Mouse (Mus musculus): ENCODE results near the gene Ccr1. TPM values are rescaled to one million over a fixed set of nuclear protein-coding genes. Genes with fewer than 3 reads are reported as not detected.

The Ccr1 gene
- polyA plus RNA-seq, 1 experiment from 2014 or later = 1.8 TPM

GRCm38 (mm10) chr9:123940628-123941027 is 27.9 kb downstream of the Ccr1 start:
- Histone ChIP-seq H3K27me3 (ENCODE audit: control insufficient read depth, insufficient read depth, low read length) (no peaks in the 10 kb centered on the region), H3K4me1 (ENCODE audit: control insufficient read depth, insufficient read depth, low read length) (no peaks in the 10 kb centered on the region), H3K4me3 (ENCODE audit: low read length) (no peak overlapping the region), H3K36me3 (ENCODE audit: control insufficient read depth, insufficient read depth) (no peaks in the 10 kb centered on the region), H3K9me3 (replicated peaks; ENCODE audit: control insufficient read depth, low read length) (no peaks in the 10 kb centered on the region), H3K4me2 (ENCODE audit: low read depth, low read length) (no peak overlapping the region), H3K9ac (ENCODE audit: low read length) (no peak overlapping the region), H3K27ac (ENCODE audit: low read length) (no peak overlapping the region; the same call in 1 of the 2 replicates)
- ATAC-seq (replicated peaks; ENCODE audit: extremely low read depth, insufficient read depth, low FRiP score) = no peak; the same call in 1 of the 2 replicates

- Histone ChIP-seq H3K27ac (ENCODE audit: low read length) (no peak overlapping the region), H3K36me3 (ENCODE audit: control insufficient read depth, insufficient read depth) (no peaks in the 10 kb centered on the region), H3K9ac (ENCODE audit: low read length) (no peak overlapping the region), H3K27me3 (ENCODE audit: control insufficient read depth, insufficient read depth, low read length) (no peaks in the 10 kb centered on the region), H3K4me1 (ENCODE audit: control insufficient read depth, insufficient read depth, low read length) (no peaks in the 10 kb centered on the region), H3K9me3 (replicated peaks; ENCODE audit: control insufficient read depth, low read length) (no peaks in the 10 kb centered on the region), H3K4me3 (ENCODE audit: low read length) (no peak overlapping the region), H3K4me2 (ENCODE audit: low read depth, low read length) (no peak overlapping the region)
- WGBS = 62% methylated on average over 1 of the region's 1 CpGs
- no peak for ATAC-seq (replicated peaks; ENCODE audit: extremely low read depth, insufficient read depth, low FRiP score)
Observed at GRCm38 (mm10) chr9:123940168-123940567, 28.3 kb downstream of the Ccr1 start.

GRCm38 (mm10) chr9:123937989-123938388 is 30.5 kb downstream of the Ccr1 start:
- no peak overlapping the region for H3K4me3 ChIP-seq (ENCODE audit: low read length)
- 78% methylated on average over 2 of the region's 2 CpGs for WGBS
- no peak for ATAC-seq (replicated peaks; ENCODE audit: extremely low read depth, insufficient read depth, low FRiP score)

GRCm38 (mm10) chr9:123936604-123937280 is 31.8 kb downstream of the Ccr1 start:
- Histone ChIP-seq H3K27ac (ENCODE audit: low read length) (no peak overlapping the region), H3K4me2 (ENCODE audit: low read depth, low read length) (no peak overlapping the region), H3K9me3 (replicated peaks; ENCODE audit: control insufficient read depth, low read length) (no peaks in the 10 kb centered on the region), H3K4me3 (ENCODE audit: low read length) (no peak overlapping the region), H3K9ac (ENCODE audit: low read length) (no peak overlapping the region), H3K27me3 (ENCODE audit: control insufficient read depth, insufficient read depth, low read length) (no peaks in the 10 kb centered on the region), H3K4me1 (ENCODE audit: control insufficient read depth, insufficient read depth, low read length) (no peaks in the 10 kb centered on the region), H3K36me3 (ENCODE audit: control insufficient read depth, insufficient read depth) (no peaks in the 10 kb centered on the region)
- no peak for ATAC-seq (replicated peaks; ENCODE audit: extremely low read depth, insufficient read depth, low FRiP score)
- WGBS = 77% methylated on average over 9 of the region's 9 CpGs

More at GRCm38 (mm10) chr9:123937989-123938388, 30.5 kb downstream of the Ccr1 start:
- Histone ChIP-seq H3K4me1 (ENCODE audit: control insufficient read depth, insufficient read depth, low read length) (no peaks in the 10 kb centered on the region), H3K4me2 (ENCODE audit: low read depth, low read length) (no peak overlapping the region), H3K9ac (ENCODE audit: low read length) (no peak overlapping the region), H3K9me3 (replicated peaks; ENCODE audit: control insufficient read depth, low read length) (no peaks in the 10 kb centered on the region), H3K27ac (ENCODE audit: low read length) (no peak overlapping the region), H3K36me3 (ENCODE audit: control insufficient read depth, insufficient read depth) (no peaks in the 10 kb centered on the region), H3K27me3 (ENCODE audit: control insufficient read depth, insufficient read depth, low read length) (no peaks in the 10 kb centered on the region)

- Histone ChIP-seq H3K36me3 (ENCODE audit: control insufficient read depth, insufficient read depth) (no peaks in the 10 kb centered on the region), H3K9me3 (replicated peaks; ENCODE audit: control insufficient read depth, low read length) (no peaks in the 10 kb centered on the region), H3K4me3 (ENCODE audit: low read length) (no peak overlapping the region), H3K27ac (ENCODE audit: low read length) (no peak overlapping the region), H3K4me2 (ENCODE audit: low read depth, low read length) (no peak overlapping the region), H3K27me3 (ENCODE audit: control insufficient read depth, insufficient read depth, low read length) (no peaks in the 10 kb centered on the region), H3K9ac (ENCODE audit: low read length) (no peak overlapping the region), H3K4me1 (ENCODE audit: control insufficient read depth, insufficient read depth, low read length) (no peaks in the 10 kb centered on the region)
- no peak for ATAC-seq (replicated peaks; ENCODE audit: extremely low read depth, insufficient read depth, low FRiP score)
- WGBS = 90% methylated on average over 5 of the region's 5 CpGs
Observed at GRCm38 (mm10) chr9:123935776-123936175, 32.7 kb downstream of the Ccr1 start.

- Histone ChIP-seq H3K9ac (ENCODE audit: low read length) (no peak overlapping the region), H3K27me3 (ENCODE audit: control insufficient read depth, insufficient read depth, low read length) (no peaks in the 10 kb centered on the region), H3K4me1 (ENCODE audit: control insufficient read depth, insufficient read depth, low read length) (no peaks in the 10 kb centered on the region), H3K9me3 (replicated peaks; ENCODE audit: control insufficient read depth, low read length) (no peaks in the 10 kb centered on the region), H3K4me2 (ENCODE audit: low read depth, low read length) (no peak overlapping the region), H3K27ac (ENCODE audit: low read length) (no peak overlapping the region), H3K4me3 (ENCODE audit: low read length) (no peak overlapping the region), H3K36me3 (ENCODE audit: control insufficient read depth, insufficient read depth) (no peaks in the 10 kb centered on the region)
- WGBS = 89% methylated on average over 6 of the region's 6 CpGs
- ATAC-seq (replicated peaks; ENCODE audit: extremely low read depth, insufficient read depth, low FRiP score) = no peak
Observed at GRCm38 (mm10) chr9:123935346-123935745, 33.1 kb downstream of the Ccr1 start.

- Histone ChIP-seq H3K27ac (ENCODE audit: low read length) (no peak overlapping the region), H3K4me2 (ENCODE audit: low read depth, low read length) (no peak overlapping the region), H3K9ac (ENCODE audit: low read length) (no peak overlapping the region), H3K36me3 (ENCODE audit: control insufficient read depth, insufficient read depth) (no peaks in the 10 kb centered on the region), H3K9me3 (replicated peaks; ENCODE audit: control insufficient read depth, low read length) (no peaks in the 10 kb centered on the region), H3K4me1 (ENCODE audit: control insufficient read depth, insufficient read depth, low read length) (no peaks in the 10 kb centered on the region; the same call in 1 of the 2 replicates), H3K27me3 (ENCODE audit: control insufficient read depth, insufficient read depth, low read length) (no peaks in the 10 kb centered on the region), H3K4me3 (ENCODE audit: low read length) (no peak overlapping the region)
- WGBS = 92% methylated on average over 5 of the region's 5 CpGs
- no peak for ATAC-seq (replicated peaks; ENCODE audit: extremely low read depth, insufficient read depth, low FRiP score)
Observed at GRCm38 (mm10) chr9:123933716-123934445, 34.6 kb downstream of the Ccr1 start.

GRCm38 (mm10) chr9:123932911-123933675 is 35.4 kb downstream of the Ccr1 start:
- Histone ChIP-seq H3K27me3 (ENCODE audit: control insufficient read depth, insufficient read depth, low read length) (no peaks in the 10 kb centered on the region), H3K27ac (ENCODE audit: low read length) (no peak overlapping the region), H3K9me3 (replicated peaks; ENCODE audit: control insufficient read depth, low read length) (no peaks in the 10 kb centered on the region), H3K4me1 (ENCODE audit: control insufficient read depth, insufficient read depth, low read length) (no peaks in the 10 kb centered on the region; the same call in 1 of the 2 replicates), H3K4me2 (ENCODE audit: low read depth, low read length) (no peak overlapping the region), H3K9ac (ENCODE audit: low read length) (no peak overlapping the region), H3K36me3 (ENCODE audit: control insufficient read depth, insufficient read depth) (no peaks in the 10 kb centered on the region), H3K4me3 (ENCODE audit: low read length) (no peak overlapping the region)
- no peak for ATAC-seq (replicated peaks; ENCODE audit: extremely low read depth, insufficient read depth, low FRiP score)
- WGBS = 81% methylated on average over 19 of the region's 19 CpGs
